Mouse (Mus musculus) CD8-positive naive resting alpha-beta T cell, adult 2 months (primary cell): Measurements from ENCODE around the gene Hrg.
"Not testable (repeated sequence)": the region's sequence is repeated elsewhere in the genome, so short reads cannot be mapped to it uniquely, and the experiment has no call there.

Experiments used
- DNase-seq, 2 experiments: peaks; one replicate each; pipeline ENCODE4 v3.0.0; 2022; ENCODE audit warnings: low read depth in 2 of 2, low spot score in 2 of 2

Hrg gene

DNA sequence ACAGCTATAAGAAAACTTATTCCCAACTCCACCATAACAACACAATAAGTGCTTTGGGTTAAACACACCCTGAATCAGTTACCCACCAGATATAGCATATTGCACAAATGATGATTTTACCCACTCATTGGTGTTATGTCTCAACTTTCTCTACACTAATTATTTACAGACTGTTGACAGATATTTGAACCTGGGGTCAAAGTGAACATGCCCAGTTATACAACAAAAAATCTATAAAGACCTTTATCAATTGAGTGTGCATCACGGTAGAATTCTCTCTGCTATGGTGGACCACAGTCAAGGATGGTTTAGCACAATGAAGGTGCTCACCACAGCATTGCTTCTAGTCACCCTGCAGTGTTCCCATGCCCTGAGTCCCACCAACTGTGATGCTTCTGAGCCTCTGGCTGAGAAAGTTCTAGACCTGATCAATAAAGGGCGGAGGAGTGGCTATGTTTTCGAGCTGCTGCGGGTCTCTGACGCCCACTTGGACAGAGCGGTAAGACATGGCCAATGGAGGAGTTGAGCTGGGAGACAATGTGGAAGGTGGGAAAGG is at the start of gene Hrg:
TSS of gene Hrg (plus strand) at position 233 of the 556 bp plus-strand sequence.
- DNase-seq: no peak

DNA sequence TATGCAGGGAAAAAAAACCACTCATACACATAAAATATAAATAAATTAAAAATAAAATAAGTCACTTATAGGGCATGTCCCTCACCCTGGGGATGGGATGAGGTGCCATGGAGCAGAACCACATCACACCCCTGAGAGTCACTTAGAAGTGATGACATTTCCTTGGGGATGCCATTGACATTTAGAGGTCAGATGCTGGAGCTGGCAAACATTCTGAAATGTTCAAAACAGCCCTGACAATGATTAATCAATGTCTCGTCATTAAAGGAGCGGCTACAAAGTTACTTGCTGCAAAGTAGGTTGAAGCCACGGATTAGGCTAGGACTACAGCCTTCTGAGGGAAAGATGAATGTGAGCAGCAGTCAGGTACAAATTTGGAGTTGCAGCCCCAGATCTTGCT is 49.5 kb upstream of the Hrg start:
- DNase-seq: no peak

DNA sequence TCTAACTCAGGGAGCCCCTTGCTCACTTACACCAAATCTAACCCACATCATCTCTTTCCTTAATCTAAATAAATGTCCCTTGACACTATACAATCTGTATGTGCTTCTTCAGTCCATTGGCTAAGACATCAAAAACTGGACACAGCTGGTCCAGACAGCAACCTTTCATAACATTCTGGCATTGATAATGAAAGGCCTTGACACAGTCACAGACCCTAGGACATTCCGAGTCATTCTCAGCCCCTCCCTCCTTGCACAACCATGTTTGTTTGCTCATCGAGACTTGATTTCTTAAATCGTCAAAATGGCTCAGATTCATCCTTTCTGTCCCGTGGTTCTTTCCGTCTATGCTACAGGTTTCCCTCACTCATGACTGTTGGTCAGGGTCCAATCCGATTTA is 41.6 kb upstream of the Hrg start:
- DNase-seq: no peak

DNA sequence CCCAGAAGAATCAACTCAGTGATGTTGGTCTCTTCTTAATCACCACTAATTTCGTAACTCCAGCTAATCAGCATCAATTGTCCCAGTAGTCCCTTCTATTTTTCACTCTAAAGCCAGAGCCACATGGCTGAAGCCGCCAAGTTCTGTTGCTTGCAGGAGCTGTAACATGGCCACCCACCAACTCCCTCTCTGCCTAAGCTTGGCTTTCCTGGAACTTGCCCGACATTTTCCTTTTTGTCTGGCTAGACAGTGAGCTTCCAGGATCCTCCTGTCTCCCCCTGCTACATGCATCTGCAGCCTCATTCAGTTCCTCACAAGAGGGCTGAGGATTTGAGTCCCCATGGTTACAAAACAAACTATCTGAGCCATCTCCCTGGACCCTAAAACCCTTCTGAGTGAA is 38.9 kb upstream of the Hrg start:
- DNase-seq: no peak

DNA sequence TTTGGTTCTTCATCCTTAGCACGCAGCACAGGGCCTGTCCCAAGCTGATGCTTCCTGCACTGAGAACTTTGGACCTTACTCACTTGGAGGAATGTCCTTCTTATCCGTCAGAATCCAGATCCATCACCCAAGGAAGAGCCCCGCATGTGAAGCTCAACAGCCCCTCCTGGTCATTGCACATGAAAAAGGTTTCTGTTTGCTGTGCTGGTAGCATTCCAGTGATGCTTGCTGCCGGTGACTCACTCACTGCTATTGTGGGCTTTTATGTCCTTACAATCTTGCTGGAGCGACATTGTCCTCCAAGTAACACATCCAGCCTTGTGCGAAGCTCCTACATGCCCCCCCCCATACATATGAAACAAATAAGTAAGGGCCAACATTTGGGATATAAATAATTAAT is 38.0 kb upstream of the Hrg start:
- no peak for DNase-seq

DNA sequence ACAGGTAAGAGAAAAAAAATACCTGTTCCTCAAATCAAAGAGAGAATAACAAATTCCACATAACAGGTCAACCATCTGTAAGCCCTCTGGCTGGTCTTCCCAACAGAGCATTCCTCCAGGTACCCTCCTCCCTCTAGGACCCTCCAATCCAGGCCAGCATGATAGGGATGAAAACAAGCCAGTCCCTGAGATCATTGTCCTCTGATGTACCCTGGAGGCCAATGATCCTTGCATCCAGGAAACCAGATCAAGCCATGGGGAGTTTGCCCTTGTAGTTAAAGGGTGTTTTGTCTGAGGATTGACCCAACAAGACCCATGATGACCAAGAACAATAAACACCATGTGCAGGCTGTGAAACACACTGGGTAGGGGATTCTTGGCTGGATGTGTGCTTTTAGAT is 36.6 kb upstream of the Hrg start:
- no peak for DNase-seq

DNA sequence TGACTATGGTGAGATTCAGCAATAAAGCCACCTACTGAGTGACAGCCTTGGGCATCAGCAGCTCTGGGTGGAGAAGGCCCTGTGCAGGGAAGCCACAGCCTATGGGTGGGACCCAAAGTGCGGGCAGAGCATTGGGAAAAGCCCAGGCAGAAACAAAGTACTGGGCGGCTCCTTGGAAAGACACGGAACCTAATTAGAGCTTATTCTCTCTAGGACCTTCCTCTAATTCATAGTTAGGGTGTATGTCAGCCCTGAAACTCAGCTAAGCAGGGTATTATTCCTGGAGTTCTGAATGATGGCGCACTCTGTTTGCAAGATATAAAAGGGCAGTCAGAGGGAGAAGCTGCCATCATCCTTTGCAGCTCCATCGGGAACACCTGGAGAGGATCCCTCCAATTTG is 32.8 kb upstream of the Hrg start, which contains the start of gene Fetub:
TSS of gene Fetub (plus strand) at position 301 of the 400 bp plus-strand sequence.
- no peak for DNase-seq

DNA sequence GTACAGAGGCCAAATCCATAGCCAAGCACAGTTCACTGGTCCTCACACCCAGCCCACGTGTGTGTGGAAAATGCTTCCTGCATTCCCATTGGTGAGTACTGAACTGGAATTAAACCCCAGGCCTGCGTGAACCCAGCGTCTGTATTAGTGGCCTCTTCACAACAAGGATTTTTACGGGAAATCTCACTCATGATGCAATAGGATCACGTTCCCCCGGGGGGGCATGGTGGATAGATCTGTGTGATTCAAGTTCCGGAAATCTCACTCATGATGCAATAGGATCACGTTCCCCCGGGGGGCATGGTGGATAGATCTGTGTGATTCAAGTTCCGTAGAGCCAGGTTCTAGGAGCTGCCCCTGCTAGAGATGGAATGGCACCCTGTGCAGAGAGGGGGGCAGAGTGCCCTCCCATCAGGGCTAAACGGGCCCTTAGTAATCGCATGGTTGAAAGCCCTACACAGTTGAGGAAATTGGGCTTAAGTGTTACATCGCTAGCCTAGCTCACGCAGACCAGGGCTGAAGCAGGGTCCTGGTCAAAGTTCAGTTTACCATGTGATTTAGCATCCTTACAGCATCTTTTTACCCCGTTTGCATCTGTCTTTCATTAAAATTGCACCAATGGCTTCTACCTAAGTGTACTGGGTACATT is 32.1 kb upstream of the Hrg start:
- no peak for DNase-seq

DNA sequence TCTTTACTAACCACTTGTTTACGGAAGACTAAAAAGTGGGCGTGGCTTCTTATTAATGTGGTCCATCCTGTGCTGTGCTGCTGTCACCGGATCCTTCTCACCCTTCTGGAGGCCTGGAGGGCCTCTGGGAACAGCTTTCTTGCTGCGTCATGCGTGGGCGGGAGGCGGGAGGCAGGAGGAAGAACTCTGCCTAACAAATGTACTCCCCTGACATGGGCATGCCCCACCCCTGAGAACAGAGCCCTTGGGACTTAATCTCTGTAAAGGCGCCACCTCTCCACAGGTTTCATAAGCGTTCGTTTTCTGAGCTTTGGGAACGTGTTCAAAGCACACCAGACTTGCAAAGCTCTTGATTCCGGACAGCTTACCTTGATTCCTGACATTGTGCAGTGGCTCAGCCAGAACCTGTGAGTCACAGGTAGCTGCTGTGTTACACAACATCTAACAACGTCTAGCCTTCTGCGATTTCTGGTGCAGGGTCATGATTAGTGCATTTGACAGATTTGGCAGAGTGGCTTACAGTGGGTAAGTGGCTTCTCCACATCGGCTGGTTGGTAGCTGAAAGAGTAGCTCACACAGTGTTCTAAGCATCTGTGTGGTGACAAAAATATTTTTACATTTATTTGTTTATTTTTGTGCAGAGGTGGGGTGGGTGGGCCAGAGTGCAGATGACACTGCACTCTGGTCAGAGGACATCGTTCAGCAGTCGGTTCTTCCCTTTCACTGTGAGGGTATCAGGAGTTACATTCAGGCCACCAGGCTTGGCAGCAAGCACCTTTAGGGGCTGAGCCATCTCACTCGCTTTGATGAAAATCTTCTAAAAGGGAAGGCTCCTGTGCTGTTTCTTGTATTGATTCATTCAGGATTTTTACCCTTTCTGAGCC is 30.7 kb upstream of the Hrg start:
- DNase-seq: no peak

DNA sequence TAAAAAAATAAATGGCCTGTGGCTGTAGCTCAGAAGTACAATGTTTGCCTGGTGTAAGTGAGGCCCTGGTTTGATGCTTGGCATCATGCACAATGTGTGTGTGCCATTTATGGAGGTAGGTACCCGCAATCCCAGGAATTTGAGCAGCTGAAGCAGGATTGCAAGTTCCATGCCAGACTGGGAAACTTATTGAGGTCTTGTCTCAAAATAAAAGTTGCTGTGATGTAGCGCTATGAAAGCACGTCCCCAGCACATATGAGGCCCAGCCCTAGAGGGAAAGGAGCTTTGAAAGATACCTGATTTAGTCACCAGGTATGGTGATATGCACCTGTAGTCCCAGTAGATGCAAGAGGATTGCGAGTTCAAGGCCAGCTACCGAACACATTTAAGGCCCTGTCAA is 29.1 kb upstream of the Hrg start:
- DNase-seq: no peak

DNA sequence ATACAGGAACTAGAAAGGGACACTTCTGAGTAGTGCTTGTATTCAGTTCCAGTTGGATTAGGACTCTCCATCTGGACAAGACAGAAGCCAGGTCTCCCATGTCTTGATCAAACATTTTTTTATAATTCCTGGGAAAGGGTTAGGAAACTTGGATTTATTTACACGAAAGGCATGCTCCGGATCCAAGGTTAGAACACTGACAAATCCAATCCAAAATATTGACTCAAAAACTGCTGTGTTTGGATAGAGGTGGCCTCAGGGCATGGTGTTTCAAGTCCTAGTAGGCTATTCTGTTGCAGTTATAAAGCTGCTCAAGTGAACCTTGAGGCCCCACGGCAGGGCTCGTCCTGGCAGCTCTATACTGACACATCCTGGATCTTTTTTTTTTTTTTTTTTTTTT is 28.4 kb upstream of the Hrg start:
- no peak for DNase-seq

DNA sequence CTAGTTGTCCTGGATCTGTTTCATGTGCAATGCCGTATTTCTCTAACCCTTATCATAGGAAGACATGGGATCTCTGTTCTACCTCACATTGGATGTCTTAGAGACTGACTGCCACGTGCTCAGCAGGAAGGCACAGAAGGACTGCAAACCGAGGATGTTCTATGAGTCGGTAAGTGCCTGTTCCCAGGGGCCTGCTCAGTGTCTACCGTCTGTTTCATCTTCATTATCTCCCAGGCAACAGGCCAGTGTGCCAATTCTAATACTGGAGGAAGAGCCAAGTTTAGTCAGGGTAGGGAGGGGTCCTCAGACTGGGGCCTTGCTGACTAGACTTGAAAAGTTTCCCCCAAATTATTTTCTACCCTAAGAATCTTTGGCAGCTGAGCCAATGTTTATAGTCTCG is 21.3 kb upstream of the Hrg start:
- no peak for DNase-seq

DNA sequence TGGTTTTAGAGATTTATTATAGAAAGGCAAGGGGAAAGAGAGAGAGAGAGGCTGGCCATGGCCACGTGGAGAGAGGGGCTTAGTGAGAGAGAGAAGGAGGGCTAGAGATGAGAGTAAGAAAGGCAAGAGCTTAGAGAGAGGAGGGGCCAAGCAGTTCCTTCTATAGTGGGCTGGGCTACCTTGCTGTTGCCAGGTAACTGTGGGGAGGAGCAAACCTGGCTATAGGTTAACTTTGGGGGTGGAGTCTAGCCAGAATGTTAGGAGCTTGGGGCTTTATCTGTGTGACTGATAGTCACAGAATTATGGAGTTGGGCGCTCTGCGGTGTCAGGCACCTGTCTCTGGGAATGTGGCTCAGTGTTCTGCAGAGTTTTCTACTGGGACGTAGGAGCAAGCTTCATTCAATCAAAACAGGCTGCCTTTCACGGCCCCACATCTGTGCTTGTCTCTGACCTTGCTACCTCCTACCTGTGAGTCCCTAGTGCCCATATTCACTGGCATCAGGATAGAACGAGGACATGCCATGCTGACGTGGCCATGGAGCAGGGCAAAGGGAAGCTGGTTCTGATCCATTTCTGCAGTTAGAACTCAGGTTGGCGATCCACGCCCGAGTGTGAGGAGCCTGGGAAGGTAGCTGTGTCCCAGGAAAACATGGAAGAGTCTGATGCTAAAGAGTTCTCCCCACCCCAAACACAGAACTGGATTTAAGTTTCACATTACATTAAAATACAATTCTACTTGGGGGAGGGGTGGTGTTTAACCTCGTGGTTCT is 19.3 kb upstream of the Hrg start:
- DNase-seq: no peak

DNA sequence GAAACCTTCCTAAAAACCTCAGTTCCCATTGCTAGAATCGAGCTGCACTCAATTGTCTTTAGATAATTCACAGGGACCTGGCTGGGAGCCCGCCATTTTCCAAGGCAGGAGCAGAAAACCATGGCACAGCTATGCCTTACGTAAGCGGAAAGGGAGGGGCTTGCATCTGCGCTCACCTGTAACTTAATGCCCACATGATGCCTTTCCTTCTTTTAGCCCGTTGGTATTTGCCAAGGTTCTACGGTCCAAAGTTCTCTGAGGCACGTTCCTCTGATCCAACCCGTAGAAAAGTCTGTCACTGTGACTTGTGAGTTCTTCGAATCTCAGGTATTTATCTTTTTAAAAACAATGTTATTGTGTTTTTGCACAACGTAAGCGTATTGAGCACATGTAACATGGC is 13.2 kb upstream of the Hrg start:
- DNase-seq: no peak

DNA sequence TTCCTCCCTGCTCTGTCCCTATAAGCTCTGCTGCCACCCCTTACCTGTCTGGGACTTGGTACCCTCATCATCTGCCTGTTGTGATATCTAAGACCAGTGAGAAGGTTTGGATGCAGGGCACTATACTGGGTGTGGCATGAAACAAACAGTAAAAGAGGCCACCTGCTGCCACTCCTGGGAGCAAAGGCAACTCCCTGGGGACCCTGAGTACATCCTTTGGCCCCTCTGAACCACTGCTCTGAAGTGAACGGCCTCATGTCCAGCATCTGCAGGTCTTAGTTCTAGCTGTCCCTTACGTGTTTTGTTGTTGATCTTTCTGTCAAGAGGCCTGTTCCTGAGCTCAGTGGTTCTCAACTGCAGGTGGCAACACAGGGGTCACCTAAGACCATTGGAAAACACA is 12.3 kb upstream of the Hrg start:
- DNase-seq: no peak

DNA sequence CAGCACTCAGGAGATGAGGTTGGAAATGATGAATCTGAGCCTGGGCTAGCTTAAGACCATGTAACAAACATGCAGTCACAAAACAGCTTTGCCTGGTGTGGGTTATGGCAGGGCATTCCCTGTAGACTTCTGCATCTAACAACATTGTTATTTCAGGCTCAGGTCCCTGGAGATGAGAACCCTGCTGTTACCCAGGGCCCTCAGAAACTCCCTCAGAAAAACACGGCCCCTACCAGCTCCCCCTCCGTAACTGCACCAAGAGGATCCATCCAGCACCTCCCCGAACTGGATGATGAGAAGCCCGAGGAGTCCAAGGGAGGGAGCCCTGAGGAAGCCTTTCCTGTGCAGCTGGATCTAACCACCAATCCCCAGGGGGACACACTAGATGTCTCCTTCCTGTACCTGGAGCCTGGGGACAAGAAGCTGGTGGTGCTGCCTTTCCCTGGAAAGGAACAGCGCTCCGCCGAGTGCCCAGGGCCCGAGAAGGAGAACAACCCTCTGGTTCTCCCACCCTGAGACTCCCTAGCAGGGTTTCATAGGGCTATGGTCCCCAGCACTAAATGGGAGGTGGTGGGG is 11.7 kb upstream of the Hrg start:
- no peak for DNase-seq

DNA sequence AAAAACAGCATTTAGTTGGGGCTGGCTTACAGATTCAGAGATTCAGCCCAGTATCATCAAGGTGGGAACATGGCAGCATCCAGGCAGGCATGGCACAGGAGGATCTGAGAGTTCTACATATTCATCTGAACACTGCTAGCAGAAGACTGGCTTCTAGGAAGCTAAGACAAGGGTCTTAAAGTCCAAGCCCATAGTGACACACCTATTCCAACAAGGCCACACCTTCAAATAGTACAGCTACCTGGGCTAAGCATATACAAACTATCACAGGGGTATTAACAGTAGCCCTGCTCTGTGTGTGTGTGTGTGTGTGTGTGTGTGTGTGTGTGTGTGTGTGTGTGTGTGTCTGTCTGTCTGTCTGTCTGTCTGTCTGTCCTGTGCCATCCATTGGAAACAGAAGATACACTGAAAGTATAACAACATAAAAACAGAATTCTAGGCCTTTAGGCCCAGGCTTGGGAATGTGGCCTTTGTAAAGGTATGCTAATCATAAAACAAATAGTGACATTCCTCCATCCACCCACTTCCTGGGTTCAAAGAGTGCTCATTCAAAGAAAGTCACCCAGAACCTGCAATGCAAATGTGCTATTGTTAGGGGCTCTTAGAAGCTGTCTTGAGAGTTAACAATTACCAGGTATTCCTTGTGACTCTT is 8.9 kb upstream of the Hrg start:
- not testable (repeated sequence) for DNase-seq

DNA sequence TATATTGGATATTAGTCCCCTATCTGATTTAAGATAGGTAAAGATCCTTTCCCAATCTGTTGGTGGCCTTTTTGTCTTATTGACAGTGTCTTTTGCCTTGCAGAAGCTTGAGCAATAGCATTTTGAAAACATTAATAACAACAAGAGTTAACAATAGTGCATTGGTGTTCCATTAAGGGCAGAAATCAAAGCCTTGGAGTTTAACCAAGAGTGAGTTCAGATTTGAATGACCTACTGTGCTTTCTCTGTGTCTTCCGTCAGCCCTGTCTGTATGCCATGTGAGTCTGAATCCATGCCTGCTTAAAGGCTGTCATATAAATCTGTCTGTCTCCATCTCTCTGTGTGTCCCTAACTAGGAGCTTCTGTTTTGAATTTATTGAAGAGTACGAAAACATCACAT is 3.5 kb upstream of the Hrg start:
- no peak for DNase-seq

DNA sequence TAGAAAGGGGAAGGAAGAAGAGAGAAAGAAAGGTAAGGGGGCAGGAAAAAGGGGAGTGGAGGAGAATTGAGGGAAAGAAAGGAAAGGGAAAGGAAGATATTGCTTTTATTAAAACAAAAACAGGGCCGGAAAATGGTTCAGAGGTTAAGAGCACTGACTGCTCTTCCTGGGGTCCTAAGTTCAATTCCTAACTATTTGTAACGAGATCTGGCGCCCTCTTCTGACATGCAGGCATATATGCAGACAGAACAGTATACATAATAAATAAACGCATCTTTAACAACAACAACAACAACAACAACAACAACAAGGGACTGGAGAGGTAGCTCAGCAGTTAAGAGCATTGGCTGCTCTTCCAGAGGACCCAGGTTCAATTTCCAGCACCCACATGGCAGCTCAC is 2.2 kb downstream of the Hrg start:
- DNase-seq: no peak

DNA sequence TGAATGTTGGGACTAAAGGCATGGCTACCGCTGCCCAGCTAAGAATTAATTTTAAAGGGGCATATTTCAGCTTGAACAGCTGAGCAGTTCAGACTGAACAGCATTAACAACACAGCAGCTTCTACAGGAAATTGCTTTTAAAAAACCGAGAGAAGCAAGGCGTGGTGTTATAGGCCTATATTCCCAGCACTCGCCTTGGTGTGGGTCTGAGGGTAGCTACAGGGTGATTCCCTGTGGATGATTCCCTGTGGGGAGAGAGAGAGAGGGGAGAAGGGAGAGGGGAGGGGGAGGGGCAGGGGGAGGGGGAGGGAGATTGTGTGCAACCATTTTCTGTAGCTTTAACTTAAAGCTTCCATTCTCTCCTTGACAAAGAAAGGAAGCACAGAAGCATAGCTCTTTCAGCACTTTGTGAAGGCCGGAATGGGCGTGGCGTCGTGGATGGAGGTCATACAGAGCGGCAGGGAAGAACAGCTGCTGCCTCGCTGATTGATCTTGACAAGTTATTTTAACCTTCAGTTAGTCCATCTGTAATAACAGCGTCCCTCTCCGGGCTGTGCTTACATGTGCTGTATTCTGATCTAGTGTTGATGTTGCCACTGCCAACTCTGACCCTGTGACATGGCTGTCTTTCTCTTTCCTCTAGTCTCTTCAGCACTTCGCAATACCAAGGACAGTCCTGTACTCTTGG is 4.7 kb downstream of the Hrg start:
- DNase-seq: no peak
